Mouse (Mus musculus) heart, adult 2 months (tissue): ENCODE measurements around the gene Nfic. TPM values are rescaled to one million over a fixed set of nuclear protein-coding genes. Genes with fewer than 3 reads are reported as not detected.
A peak's percentile ranks its signal among the peaks of the same experiment; 100 is the strongest.

Experiments used
- DNase-seq, 2 experiments: peaks; one replicate each; pipeline ENCODE4 v3.0.0; 2021
- H3K27ac ChIP-seq: fragments of 200-600 bp; 2 replicates; pipeline ENCODE4 v1.8.1; 2022
- H3K27me3 ChIP-seq: fragments of 200-500 bp; 2 replicates; pipeline ENCODE4 v1.6.1; 2012; ENCODE audit warnings: mild to moderate bottlenecking, low read length, inconsistent platforms, mixed read lengths; ENCODE audit not compliant: control insufficient read depth, insufficient read depth
- H3K36me3 ChIP-seq: fragments of 200-500 bp; 2 replicates; pipeline ENCODE4 v1.6.1; 2012; ENCODE audit warnings: low read length, inconsistent platforms; ENCODE audit not compliant: control insufficient read depth, insufficient read depth
- H3K4me1 ChIP-seq: fragments of 200-500 bp; 2 replicates; pipeline ENCODE4 v1.6.1; 2011; ENCODE audit warnings: low read length; ENCODE audit not compliant: control insufficient read depth, insufficient read depth
- H3K4me3 ChIP-seq: fragments of 200-600 bp; 2 replicates; pipeline ENCODE4 v1.8.1; 2022
- H3K79me2 ChIP-seq: fragments of 200-500 bp; replicated peaks from 2 replicates; pipeline ENCODE4 v1.6.1; 2012; ENCODE audit warnings: mild to moderate bottlenecking, inconsistent platforms, low read length, moderate library complexity, mixed read lengths; ENCODE audit not compliant: control insufficient read depth, insufficient read depth
- H3K9ac ChIP-seq: fragments of 200-500 bp; 2 replicates; pipeline ENCODE4 v1.6.1; 2012; ENCODE audit warnings: low read depth, mild to moderate bottlenecking, control low read depth, inconsistent platforms, low read length, mixed read lengths
- CTCF ChIP-seq: fragments of 200-600 bp; IDR thresholded peaks from 2 replicates; pipeline ENCODE4 v1.8.1; 2022; ENCODE audit warnings: antibody characterized with exemption, mild to moderate bottlenecking, moderate library complexity
- EP300 ChIP-seq: fragments of 200-500 bp; IDR thresholded peaks from 2 replicates; pipeline ENCODE4 v1.6.1; 2011; ENCODE audit warnings: low read depth, low read length, control low read depth; ENCODE audit not compliant: insufficient read depth
- POLR2A ChIP-seq: fragments of 200-500 bp; IDR thresholded peaks from 2 replicates; pipeline ENCODE4 v1.6.1; 2011; ENCODE audit warnings: mild to moderate bottlenecking, low read depth, low read length, control low read depth; ENCODE audit not compliant: insufficient read depth
- WGBS: fragments of 180-500 bp; shearing (Covaris S2); methylation state at CpG from one replicate; pipeline ENCODE4 v1.1.7; 2018; 5-methylcytosine and 5-hydroxymethylcytosine counted together
- intact Hi-C: fragments of 180-260 bp; cut with DNase I; formaldehyde crosslinking; loops from one replicate; pipeline ENCODE4 v1.15.1; 2025
- polyA plus RNA-seq: library from polyadenylated mRNA; depleted of rRNA; stranded (reverse); fragments of >200 nt; gene quantifications from 2 replicates; pipeline ENCODE4 v1.2.3, GENCODE M21; 2012
- total RNA-seq, 2 experiments: library from RNA; stranded (reverse); gene quantifications; 2 replicates each; pipeline ENCODE4 v1.2.3; 2021

Nfic gene
- total and polyA plus RNA-seq, 3 experiments = 80.1 to 104 (median 94.2) TPM

GRCm38 (mm10) chr10:81384605-81384982 is 70.8 kb downstream of the Nfic start:
- peak overlapping the region; percentile 94 for H3K27ac ChIP-seq
- TF ChIP-seq CTCF = no peak
- TF ChIP-seq POLR2A = no peak
- no peak for TF ChIP-seq EP300
- DNase-seq = no peak
- no peaks in the 10 kb centered on the region for H3K36me3 ChIP-seq
- peaks cover 6% of the 10 kb centered on the region for H3K4me1 ChIP-seq
- intact Hi-C loops = no loop called here
- H3K4me3 ChIP-seq = peak overlapping the region; percentile 82
- WGBS = under 1% methylated on average over 19 of the region's 19 CpGs
- H3K9ac ChIP-seq = peak overlapping the region; percentile 73
- no peaks in the 10 kb centered on the region for H3K27me3 ChIP-seq
- H3K79me2 ChIP-seq = no peaks in the 10 kb centered on the region; the same call in 1 of the 2 replicates

- DNase-seq = peak; percentile 98 to 99
- H3K27ac ChIP-seq = peak within 1 kb of the TSS; percentile 94
- H3K27me3 ChIP-seq = no peaks in the 10 kb centered on the region
- no peaks in the 10 kb centered on the region; the same call in 1 of the 2 replicates for H3K79me2 ChIP-seq
- peak within 1 kb of the TSS; percentile 82 for H3K4me3 ChIP-seq
- H3K9ac ChIP-seq = peak within 1 kb of the TSS; percentile 73
- 7% methylated on average over 54 of the region's 54 CpGs for WGBS
- intact Hi-C loops = no loop called here
- TF ChIP-seq POLR2A = peak; percentile 91
- TF ChIP-seq CTCF = no peak
- peak; percentile 83; the same call in 1 of the 2 replicates for TF ChIP-seq EP300
- H3K4me1 ChIP-seq = peaks cover 4% of the 10 kb centered on the region
- no peaks in the 10 kb centered on the region for H3K36me3 ChIP-seq
These were observed 71.4 kb downstream of the Nfic start, which contains the start of the genes Dohh and Gm48551 for GRCm38 (mm10) chr10:81383802-81384604. TSS of gene Dohh (plus strand) at chr10:81384428. TSS of gene Gm48551 (plus strand) at chr10:81384466.

GRCm38 (mm10) chr10:81382039-81382438 is 73.4 kb downstream of the Nfic start:
- Histone ChIP-seq H3K4me1 (peaks cover 6% of the 10 kb centered on the region), H3K9ac (no peak overlapping the region), H3K27me3 (no peaks in the 10 kb centered on the region), H3K79me2 (no peaks in the 10 kb centered on the region; the same call in 1 of the 2 replicates), H3K27ac (no peak overlapping the region), H3K4me3 (no peak overlapping the region), H3K36me3 (no peaks in the 10 kb centered on the region)
- no peak for DNase-seq
- TF ChIP-seq EP300 = no peak
- no peak for TF ChIP-seq CTCF
- no peak for TF ChIP-seq POLR2A
- 22% methylated on average over 5 of the region's 5 CpGs for WGBS
- intact Hi-C loops = no loop called here

- Histone ChIP-seq H3K79me2 (peaks cover 2% of the 10 kb centered on the region; the same call in 1 of the 2 replicates), H3K4me3 (no peak overlapping the region), H3K4me1 (peaks cover 5% of the 10 kb centered on the region), H3K27me3 (no peaks in the 10 kb centered on the region), H3K9ac (no peak overlapping the region), H3K36me3 (no peaks in the 10 kb centered on the region), H3K27ac (no peak overlapping the region)
- intact Hi-C loops = no loop called here
- TF ChIP-seq CTCF = no peak
- TF ChIP-seq POLR2A = no peak
- TF ChIP-seq EP300 = no peak
- no peak for DNase-seq
- 82% methylated on average over 6 of the region's 6 CpGs for WGBS
These were observed 75.5 kb downstream of the Nfic start for GRCm38 (mm10) chr10:81379809-81380378.

- 59% methylated on average over 3 of the region's 3 CpGs for WGBS
- no peak for DNase-seq
- H3K36me3 ChIP-seq = no peaks in the 10 kb centered on the region
- no peaks in the 10 kb centered on the region for H3K27me3 ChIP-seq
- TF ChIP-seq POLR2A (no peak), CTCF (no peak), EP300 (no peak)
- peaks cover 2% of the 10 kb centered on the region for H3K79me2 ChIP-seq
- peaks cover 4% of the 10 kb centered on the region; the same call in 1 of the 2 replicates for H3K4me1 ChIP-seq
- intact Hi-C loops = no loop called here
- peak overlapping the region; percentile 60 for H3K4me3 ChIP-seq
- no peak overlapping the region for H3K9ac ChIP-seq
- peak overlapping the region; percentile 72 for H3K27ac ChIP-seq
These were observed 76.3 kb downstream of the Nfic start for GRCm38 (mm10) chr10:81379183-81379553.
